Mouse (Mus musculus): ENCODE results near the gene Klhl36.

GRCm38 (mm10) chr8:119854035-119854434, 8.0 kb upstream of the Klhl36 start:
- no peak for TF ChIP-seq CTCF (IDR thresholded peaks at IDR 0.05; ENCODE audit: low read depth, low read length)
- TF ChIP-seq POLR2A (IDR thresholded peaks at IDR 0.05; ENCODE audit: extremely low read depth, insufficient read depth, low read length), result no peak

Data from liver, adult 2 months (tissue).